Mouse (Mus musculus): ENCODE measurements around the gene Rnf145.
"Not testable (repeated sequence)": the region's sequence is repeated elsewhere in the genome, so short reads cannot be mapped to it uniquely, and the experiment has no call there.

Gene Rnf145

DNA sequence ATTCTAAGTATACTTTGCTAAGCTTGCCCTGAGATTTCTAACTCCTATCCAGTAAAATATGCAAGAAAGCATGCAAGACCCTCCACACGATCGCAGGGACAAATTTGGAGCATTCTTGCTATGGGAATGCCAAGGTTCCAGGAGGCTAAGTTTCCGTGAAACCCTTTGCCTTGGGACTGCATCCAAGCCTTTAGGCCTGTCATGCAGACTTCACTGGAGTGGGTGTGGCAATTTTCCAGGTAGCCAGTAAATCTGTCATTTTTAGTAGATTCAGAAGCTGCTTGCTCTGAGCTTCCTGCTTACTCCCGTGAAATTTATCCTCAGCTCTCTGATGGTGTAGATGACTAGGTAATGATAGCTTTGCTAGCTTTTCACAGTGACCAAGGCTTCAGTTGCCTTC, 51.6 kb downstream of the Rnf145 start:
- not testable (repeated sequence) for DNase-seq

DNA sequence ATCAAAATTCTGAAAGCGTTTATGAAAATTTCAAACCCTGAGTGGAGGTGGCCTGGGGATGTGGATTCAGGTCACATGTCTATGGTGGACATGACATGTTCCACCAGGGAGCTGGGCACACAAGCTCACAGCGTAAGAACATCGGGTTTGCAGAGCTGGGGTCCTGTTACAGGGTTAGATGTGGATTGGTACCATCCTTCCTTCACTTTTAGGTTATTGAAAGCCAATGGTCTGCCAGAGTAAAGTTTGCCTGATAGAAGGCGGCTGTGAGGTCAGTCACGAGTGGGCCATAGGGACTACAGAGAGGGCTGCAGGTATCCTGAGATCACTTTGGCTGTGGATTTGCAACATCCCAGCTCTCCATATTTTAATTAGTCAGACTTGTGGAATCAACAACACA, 54.0 kb downstream of the Rnf145 start:
- no peak for DNase-seq

DNA sequence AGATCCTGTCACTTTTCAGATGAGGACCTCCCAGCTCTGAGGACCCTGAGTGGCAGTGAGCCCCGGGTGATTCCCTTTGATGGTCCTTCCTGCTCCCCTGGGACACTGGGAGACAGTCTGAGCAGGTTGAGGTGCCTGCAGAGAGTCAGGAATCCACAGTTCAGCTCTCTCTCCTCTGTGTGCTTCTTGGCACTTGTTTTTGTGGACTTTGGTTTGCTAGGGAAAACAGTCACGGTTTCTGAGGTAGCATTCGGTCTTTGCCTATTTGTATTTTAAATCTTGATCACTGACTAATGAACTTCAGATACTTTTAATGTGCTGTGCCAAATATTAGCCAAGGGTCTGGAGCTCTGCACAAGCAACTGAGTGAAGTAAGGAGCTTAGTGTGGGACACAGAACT, 54.6 kb downstream of the Rnf145 start:
- no peak for DNase-seq

DNA sequence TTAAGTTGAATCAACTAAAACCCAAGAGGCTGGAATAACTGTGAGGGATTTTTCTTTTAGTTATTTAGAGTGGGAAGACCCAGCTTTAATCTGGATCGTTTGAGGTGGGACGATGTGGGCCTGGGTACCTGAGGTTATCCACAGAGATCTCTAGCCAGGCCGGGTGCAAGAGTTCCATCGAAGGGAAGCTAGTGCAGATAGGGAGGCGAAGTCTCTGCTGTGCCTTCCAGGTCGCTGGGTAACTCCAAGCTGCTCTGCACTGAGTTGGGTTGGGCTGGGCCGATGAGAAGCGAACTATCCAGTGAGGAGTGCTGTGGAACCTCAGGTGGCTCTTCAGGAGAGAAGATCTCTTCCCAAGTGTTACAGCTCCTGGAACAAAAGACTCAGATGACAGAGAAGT, 55.6 kb downstream of the Rnf145 start:
- no peak for DNase-seq

DNA sequence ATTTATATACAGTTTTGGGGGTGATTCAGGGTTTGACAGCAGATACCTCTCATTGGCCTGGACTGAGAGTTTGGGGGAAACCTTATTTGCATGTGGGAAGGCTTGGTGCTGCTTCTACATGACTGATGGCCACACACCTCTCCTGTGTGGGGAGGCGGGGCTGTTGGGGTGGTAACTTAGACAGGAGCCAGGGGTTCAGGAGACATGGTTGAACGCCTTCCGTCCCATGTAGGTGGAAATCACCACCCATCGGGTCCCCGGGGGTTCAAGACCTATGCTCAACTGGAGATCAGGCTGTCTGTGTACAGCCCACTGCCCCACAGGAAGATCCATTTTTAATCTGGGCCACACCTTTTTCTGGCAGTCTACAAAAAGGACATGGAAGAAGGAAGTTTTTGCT, 56.1 kb downstream of the Rnf145 start:
- DNase-seq, result no peak

DNA sequence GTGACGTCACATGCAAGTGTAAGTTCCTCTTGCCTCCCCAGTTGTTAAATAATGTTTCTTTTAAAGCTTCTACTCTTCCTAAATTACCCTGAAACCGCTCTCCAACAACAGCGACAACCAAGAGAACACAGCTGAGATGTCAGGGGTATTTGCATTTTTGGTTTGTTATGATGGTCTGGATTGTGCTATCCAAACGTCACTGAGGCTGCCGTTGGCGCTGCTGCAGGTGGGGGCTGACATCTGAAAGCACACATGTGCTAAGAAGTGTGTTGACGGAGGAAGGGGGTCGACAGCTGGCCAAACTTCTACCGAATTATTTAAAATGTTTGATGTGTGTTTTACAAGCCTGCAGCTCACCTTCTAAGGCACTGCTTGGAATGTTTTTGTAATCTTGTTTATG, 59.1 kb downstream of the Rnf145 start:
- no peak for DNase-seq

DNA sequence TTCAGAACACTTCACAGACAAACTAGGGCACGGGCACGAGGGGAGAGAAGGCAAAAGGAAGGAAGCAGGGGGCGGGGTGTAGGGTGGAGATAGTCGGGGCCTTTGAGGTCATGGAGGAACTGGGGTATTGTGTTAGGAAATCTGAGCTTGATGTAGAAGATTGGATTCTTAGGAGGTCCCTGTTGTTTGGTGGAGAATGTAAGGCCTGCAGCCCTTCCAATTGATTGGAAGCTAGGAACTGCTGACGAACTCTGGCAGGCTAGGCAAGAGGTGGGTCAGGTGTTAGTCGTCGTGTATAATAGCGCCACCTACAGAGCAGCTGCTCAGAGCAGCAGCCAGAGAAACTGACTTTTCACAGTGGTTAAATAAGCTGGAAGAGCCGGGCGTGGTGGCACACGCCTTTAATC, 62.5 kb downstream of the Rnf145 start:
- peak; percentile 28 for DNase-seq

DNA sequence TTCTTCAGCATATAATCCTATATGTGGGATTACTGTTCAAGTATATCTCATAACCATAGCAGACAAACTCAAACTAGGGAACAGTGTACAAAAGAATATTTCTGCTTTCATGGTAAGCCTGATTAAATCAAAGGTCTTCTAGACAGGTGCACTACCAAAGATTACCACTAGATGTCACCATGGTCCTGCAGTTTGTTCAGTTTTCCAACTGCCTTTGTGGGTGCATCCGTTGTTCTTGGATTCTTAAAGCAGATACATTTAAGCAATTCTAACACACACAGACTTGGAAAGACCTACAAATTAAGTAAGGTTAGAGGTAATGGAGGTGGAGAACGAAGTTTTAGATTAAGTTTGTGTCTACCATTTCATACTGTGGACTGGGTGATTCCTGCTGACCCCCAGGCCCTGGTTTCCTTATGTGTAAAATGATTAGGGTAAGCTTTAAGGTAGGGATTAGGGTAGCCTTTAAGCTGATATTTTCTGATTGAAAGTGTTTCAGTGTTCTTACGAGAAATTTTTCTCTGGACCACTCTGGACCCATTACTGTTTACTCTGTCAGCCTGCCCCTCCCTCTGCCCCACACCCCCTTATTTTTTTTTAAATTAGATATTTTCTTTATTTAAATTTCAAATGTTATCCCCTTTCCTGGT, 67.4 kb downstream of the Rnf145 start:
- DNase-seq, result peak; percentile 21

DNA sequence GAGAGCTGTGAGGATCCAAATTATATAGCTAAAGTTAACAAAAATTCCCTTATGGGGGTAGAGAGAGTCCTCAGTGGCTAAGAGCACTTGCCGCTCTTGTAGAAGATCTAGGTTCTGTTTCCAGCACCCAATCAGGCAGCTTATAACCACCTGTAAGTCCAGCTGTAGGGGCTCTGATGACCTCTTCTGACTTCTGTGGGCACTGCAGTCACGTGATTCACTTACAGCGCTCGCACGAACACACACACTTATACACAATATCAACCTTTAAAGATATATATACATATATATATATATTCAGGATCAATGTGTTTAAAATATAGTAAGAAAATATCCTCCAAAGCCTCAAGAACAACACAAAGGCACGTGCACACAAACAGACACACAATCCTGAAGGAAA, 74.3 kb downstream of the Rnf145 start:
- no peak for DNase-seq

DNA sequence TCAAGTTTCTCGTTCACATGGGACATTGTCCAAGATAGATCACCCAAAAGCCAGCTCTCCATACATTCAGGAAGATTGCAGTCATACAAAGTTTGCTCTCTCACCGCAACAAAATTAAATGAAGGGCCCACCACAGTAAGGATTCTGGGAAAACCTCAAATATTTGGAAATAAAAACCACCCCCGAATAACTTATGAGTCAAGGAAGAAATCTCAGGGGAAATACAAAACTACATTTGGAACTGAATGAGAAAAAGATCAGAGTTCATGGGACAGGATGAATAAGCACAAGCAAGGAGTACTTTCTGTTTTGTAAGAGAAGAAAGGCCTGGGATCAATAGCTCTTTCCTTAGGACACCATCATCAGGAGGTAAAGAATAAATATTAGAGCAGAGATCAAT, 76.0 kb downstream of the Rnf145 start:
- DNase-seq, result no peak

DNA sequence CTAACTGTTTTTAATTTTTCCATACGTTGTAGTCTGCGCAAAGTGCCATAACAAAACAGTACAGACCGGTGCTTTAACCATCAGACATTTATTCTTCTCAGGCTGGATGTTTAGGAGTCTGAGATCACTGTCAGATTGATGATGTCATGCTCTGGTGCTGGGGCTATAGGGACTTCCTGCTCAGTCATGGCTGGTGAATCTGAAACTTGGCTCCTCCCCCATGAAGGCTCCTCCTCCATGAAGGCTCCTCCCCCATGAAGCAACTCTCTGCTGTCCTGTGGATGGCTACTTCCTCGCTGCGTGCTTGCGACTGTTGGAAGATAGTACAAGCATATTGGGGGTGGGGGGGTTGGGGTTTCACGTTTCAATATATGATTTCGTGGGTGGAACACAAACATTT, 88.1 kb downstream of the Rnf145 start:
- no peak for DNase-seq

DNA sequence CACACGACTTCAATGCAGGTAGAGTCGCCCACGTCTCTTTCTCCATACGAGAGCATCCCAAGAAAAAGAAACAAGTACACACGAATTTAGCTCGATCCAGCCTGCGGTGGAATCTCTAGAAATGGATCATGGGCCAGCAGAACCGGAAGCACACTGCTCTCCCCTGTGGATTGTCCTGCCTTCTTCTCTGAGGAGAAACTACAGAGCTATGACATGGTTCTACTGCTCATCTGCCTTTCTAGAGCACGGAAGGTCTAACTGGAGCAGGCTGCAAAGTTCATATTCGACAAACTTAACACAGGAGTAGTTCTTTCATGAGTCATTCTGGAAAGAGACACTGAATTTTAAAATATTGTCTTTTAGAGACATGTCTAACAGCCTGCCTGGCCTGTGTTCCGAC, 89.9 kb downstream of the Rnf145 start:
- DNase-seq, result no peak

DNA sequence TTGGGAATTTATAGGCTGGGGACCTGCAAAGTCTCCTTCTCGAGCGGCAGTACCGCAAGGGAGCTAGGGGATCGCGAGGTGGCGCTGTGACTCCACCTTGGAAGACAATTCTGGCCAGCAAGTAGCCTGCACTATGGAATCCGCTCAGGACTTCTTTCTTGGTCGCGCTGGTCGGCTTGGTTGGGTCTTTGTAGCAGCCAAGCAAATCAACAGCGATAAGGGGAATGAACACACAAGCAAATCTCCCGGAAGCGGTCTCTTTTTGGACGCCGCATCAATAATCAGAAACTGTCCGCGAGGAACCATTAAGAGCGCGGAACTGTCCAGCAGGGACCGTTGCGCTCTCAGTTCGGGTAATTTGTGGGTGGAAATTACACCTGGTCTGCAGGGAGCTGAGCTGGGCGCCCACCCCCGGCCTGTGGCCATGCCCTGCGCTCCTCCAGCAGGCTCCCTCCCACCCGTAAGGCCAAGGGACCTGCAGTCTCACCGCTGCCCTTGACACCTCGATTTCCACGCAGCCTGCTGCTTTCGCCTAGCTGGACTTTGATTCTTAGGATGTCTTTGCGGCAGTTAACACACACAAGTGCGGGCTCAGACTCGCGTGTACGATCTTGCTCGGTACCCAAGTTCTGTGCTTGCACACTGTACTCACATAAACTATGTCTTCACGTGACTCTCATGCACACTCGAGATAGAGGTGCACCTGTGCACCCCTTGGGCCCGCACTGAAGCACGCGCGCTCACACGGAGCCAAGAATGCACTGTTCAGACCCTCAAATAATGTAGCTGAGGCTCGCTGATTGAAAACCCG, 92.4 kb downstream of the Rnf145 start:
- DNase-seq, result peak; percentile 63

DNA sequence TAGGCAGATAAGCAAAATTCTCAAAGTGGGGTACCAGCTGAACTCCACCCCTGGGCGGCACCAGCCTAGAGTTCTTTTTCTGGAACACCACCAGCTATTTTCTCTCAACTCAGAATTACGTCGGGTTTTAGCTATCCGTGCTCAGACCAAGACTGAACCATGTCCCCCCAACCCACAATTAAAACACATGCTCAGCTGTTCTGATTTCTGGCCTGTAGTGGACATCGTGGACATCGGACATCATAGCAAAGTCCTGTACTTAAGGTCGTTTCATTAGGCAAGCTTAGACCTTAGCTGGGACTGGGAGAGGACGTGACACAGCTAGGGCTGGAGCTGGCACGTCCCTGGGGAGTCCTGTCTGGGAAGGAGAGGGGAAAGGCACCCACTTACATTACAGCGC, 93.4 kb downstream of the Rnf145 start:
- no peak for DNase-seq

DNA sequence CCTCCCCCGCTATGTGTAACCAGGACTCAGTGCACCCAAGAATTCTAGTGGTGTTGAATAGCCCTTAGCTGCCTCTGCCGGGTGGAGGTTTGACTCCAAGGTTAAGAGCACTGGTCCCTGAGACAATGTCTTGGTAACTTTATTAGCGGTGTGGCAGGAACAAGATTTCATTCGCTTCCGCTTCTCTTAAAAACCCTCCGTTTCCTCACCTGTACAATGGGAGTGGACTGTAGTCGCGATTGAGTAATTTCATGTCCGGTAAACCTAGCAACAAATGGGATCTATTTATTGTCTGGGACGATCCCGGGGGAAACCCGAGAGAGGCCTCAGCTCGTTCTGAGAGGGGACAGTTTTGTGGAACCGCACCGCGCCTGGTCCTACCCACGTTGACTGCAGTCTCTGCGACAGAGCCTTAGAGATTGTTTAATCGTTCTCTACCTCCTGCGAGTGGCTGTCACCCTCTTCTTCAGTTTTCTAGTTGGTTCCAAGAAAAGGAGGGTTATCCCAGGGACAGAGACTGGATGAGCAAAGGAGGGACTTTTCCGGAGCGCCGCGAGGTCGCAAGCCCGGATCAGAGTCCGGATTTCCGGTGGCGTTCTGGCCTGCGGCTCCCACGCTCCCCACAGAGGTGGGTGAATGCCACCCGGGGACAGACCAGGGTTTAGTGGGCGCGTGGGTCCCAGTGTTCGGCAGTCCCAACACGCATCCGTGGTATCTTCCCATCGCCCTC, 94.1 kb downstream of the Rnf145 start:
- DNase-seq, result no peak

DNA sequence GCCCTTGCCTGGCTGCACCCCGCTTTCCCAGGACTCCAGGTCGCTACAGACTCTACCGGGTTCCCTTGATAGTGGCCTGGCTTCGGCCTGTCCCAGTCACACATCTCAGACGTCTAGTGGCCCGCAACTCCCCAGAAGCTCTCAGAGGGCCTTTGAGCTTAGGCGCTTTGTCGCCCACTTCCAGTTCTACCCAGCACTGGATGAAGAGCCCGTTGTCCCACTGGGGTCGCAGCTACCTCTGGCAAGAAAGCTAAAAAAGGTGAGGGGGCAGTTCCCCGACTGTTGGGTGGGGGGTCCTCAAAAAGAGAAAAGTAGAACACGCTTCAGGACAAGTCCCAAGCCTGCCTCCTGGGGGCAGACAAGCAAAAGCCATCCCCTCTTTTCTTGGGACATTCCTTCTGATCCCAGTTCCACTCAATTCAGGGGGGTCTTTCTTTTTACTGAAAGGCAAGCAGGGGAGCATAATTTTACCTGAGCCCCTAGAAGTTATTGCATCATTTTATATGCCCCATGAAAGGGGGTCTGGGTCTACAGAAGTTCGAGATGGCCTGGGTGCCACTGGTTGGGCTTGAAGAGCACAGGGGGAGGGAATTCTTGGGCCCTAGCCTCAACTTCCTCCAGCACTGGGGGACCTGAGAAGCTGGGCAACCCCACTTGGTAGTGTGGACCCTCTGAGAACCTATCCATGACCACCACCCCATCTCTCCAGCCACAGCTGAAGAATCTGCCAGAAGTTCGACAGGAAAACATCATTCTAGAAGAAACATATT, 94.8 kb downstream of the Rnf145 start:
- DNase-seq, result no peak
